Mouse (Mus musculus): Measurements from ENCODE around the gene Defb7. TPM values are rescaled to one million over a fixed set of nuclear protein-coding genes. Genes with fewer than 3 reads are reported as not detected.

Gene Defb7
- polyA plus RNA-seq, 1 experiment from 2014 or later, result not detected

DNA sequence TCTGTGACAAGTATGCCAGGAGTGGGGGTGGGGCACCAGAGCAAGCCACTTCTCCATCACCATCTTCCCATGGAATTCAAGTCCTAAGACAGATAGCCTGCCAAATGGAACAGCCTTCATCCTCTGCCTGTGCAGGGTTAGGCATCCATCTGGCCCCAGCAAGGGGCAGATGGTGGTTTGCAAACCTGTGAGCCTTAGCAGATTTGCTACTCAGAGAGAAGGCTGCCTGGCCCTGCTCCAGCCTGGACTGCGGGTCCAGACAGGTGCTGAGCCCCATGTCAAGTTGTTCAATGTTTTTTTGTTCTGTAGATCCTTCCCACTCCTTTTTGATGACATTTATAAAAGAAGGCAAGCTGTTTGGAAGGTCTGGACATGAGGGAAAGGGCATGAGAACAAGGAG lies 45.5 kb downstream of the Defb7 start:
- WGBS, result 75% methylated on average over 1 of the region's 1 CpGs
- Histone ChIP-seq H3K27ac (ENCODE audit: low read length) (no peak overlapping the region), H3K9ac (replicated peaks; ENCODE audit: low read depth) (no peak overlapping the region), H3K4me2 (replicated peaks; ENCODE audit: low read depth, low read length) (no peak overlapping the region), H3K4me1 (ENCODE audit: insufficient read depth, low read depth, low read length) (no peaks in the 10 kb centered on the region), H3K27me3 (replicated peaks; ENCODE audit: insufficient read depth, low read length) (no peaks in the 10 kb centered on the region), H3K36me3 (ENCODE audit: insufficient read depth, low read length) (no peaks in the 10 kb centered on the region), H3K9me3 (ENCODE audit: low read length) (no peaks in the 10 kb centered on the region), H3K4me3 (ENCODE audit: low read depth, low read length) (no peak overlapping the region)
- DNase-seq (ENCODE audit: low spot score) (no peak), ATAC-seq (no peak)
- TF ChIP-seq CTCF (IDR thresholded peaks at IDR 0.05), result no peak
- TF ChIP-seq EP300 (IDR thresholded peaks at IDR 0.05), result no peak

Small RNA genes lying within 50 kb of the gene (microRNA-seq; reads per million reads assigned to microRNA genes)
- not detected for gene Gm27288
- gene Gm27852, result not detected

Other genes starting within 250 kb of the Defb7 start
- not detected in 2 replicates for gene Defb5, start 247.5 kb upstream of the Defb7 start, polyA plus RNA-seq (2015; fragmentation: Nextera tagmentation; extraction: Ambion mirVana)
- not detected in 2 replicates for gene Defb3, start 201.7 kb upstream of the Defb7 start, polyA plus RNA-seq (2015; fragmentation: Nextera tagmentation; extraction: Ambion mirVana)
- not detected in 2 replicates for gene Defb8, start 47.5 kb upstream of the Defb7 start, polyA plus RNA-seq (2015; fragmentation: Nextera tagmentation; extraction: Ambion mirVana)
- gene 4930467E23Rik, start 234.5 kb downstream of the Defb7 start, polyA plus RNA-seq (2015; fragmentation: Nextera tagmentation; extraction: Ambion mirVana), result 0.07 TPM in 1 of 2 replicates, not detected in the other

Measured in lung, postnatal 0 days (tissue).